Mouse (Mus musculus) kidney, postnatal 0 days (tissue): ENCODE results near the gene Tns2. TPM values are rescaled to one million over a fixed set of nuclear protein-coding genes. Genes with fewer than 3 reads are reported as not detected.
A peak's percentile ranks its signal among the peaks of the same experiment; 100 is the strongest.

Source experiments
- ATAC-seq: fragments of 200-750 bp; cut with Nextera tagmentation; replicated peaks from 2 replicates; pipeline ENCODE4 v1.8.0; 2017; ENCODE audit warnings: low read depth, moderate number of reproducible peaks, moderate TSS enrichment, moderate library complexity; ENCODE audit not compliant: low FRiP score
- DNase-seq: peaks from one replicate; pipeline ENCODE4 v3.0.0-alpha.2; 2016; ENCODE audit warnings: low spot score
- H3K27ac ChIP-seq: fragments of 300-500 bp; sonication (generic); 2 replicates; pipeline ENCODE4 v1.5.1; 2014; ENCODE audit warnings: mild to moderate bottlenecking
- H3K27me3 ChIP-seq: fragments of 300-500 bp; sonication (generic); 2 replicates; pipeline ENCODE4 v1.6.1; 2014; ENCODE audit warnings: low read length, mixed read lengths; ENCODE audit not compliant: insufficient read depth
- H3K36me3 ChIP-seq: fragments of 300-500 bp; sonication (generic); 2 replicates; pipeline ENCODE4 v1.6.1; 2014; ENCODE audit warnings: low read length, mixed read lengths; ENCODE audit not compliant: insufficient read depth
- H3K4me1 ChIP-seq: fragments of 300-500 bp; sonication (generic); replicated peaks from 2 replicates; pipeline ENCODE4 v1.6.1; 2014; ENCODE audit warnings: antibody characterized with exemption, low read length, mixed read lengths; ENCODE audit not compliant: insufficient read depth
- H3K4me2 ChIP-seq: fragments of 300-500 bp; sonication (generic); 2 replicates; pipeline ENCODE4 v1.6.1; 2014; ENCODE audit warnings: mild to moderate bottlenecking, low read length, moderate library complexity, mixed read lengths
- H3K4me3 ChIP-seq: fragments of 300-500 bp; sonication (generic); replicated peaks from 2 replicates; pipeline ENCODE4 v1.5.1; 2014; ENCODE audit warnings: low read depth, low read length
- H3K9ac ChIP-seq: fragments of 300-500 bp; sonication (generic); 2 replicates; pipeline ENCODE4 v1.6.1; 2014; ENCODE audit warnings: low read depth, low read length
- H3K9me3 ChIP-seq: fragments of 300-500 bp; sonication (generic); replicated peaks from 2 replicates; pipeline ENCODE4 v1.6.1; 2016; ENCODE audit warnings: low read length, inconsistent platforms, mixed read lengths
- CTCF ChIP-seq: IDR thresholded peaks from 2 replicates; pipeline ENCODE4 v1.5.1; 2016; ENCODE audit warnings: antibody characterized with exemption, low read depth, mild to moderate bottlenecking, moderate library complexity
- WGBS: fragments of 180-500 bp; shearing (Covaris S2); extraction: QIAGEN DNeasy Blood & Tissue Kit; methylation state at CpG from one replicate; pipeline ENCODE4 v1.1.7; 2014; 5-methylcytosine and 5-hydroxymethylcytosine counted together
- polyA plus RNA-seq: library from polyadenylated mRNA; unstranded; fragments of >200 nt; fragmentation: Nextera tagmentation; extraction: Ambion mirVana; gene quantifications from 2 replicates; pipeline ENCODE4 v1.2.1, GENCODE M21; 2015

The Tns2 gene
- polyA plus RNA-seq, 1 experiment from 2014 or later, result 35.8 TPM

DNA sequence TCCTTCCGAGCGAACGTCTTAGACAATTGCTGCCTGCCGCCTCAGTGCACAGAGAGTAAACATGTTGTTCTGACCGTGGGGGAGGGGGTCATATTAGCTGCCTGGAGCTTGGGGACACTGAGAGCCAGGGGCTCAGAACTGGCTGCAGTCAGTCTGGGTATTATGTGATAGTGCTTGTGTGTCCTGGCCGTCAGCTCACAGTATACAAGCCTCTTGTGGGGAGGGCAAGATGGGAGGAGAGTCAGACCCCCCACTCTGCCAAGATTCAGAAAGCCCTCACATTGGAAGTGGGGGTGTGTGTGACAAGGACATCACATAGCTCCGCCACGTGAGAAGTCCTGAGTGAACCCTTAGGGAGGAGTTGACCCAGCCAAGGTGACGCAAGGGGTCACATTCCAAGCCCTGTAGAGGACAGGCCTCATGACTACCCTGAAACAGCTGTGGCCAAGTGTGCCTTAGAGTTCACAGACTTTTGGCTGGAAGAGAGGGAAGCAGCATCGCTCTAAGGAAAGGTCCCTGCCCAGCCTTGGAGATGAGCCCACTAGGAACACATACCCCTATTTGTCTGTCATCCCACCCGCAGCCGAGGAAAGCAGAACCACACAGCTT, 3.8 kb downstream of the Tns2 start:
- Histone ChIP-seq H3K9ac (peak overlapping the region; percentile 82), H3K27ac (peak overlapping the region; percentile 99), H3K27me3 (no peaks in the 10 kb centered on the region), H3K36me3 (peaks cover 14% of the 10 kb centered on the region; the same call in 1 of the 2 replicates), H3K9me3 (no peaks in the 10 kb centered on the region), H3K4me3 (peak overlapping the region; percentile 40), H3K4me2 (peak overlapping the region; percentile 85), H3K4me1 (peaks cover 70% of the 10 kb centered on the region)
- no peak for TF ChIP-seq CTCF
- DNase-seq (peak; percentile 86), ATAC-seq (peak; percentile 30)
- WGBS, result 14% methylated on average over 12 of the region's 12 CpGs

- H3K27me3 ChIP-seq, result no peaks in the 10 kb centered on the region
- H3K27ac ChIP-seq, result 0 out of 2 replicates have a peak overlapping the region, but pooled peaks have one; percentile 99
- 32% methylated on average over 5 of the region's 5 CpGs for WGBS
- H3K9ac ChIP-seq, result no peak overlapping the region
- ATAC-seq (no peak), DNase-seq (peak; percentile 44)
- H3K4me3 ChIP-seq, result 0 out of 2 replicates have a peak overlapping the region, but pooled peaks have one; percentile 7
- no peaks in the 10 kb centered on the region for H3K9me3 ChIP-seq
- TF ChIP-seq CTCF, result no peak
- H3K4me1 ChIP-seq, result peaks cover 65% of the 10 kb centered on the region
- peaks cover 23% of the 10 kb centered on the region; the same call in 1 of the 2 replicates for H3K36me3 ChIP-seq
- peak overlapping the region; percentile 85 for H3K4me2 ChIP-seq
These were observed 5.1 kb downstream of the Tns2 start for GRCm38 (mm10) chr15:102105360-102105759.

DNA sequence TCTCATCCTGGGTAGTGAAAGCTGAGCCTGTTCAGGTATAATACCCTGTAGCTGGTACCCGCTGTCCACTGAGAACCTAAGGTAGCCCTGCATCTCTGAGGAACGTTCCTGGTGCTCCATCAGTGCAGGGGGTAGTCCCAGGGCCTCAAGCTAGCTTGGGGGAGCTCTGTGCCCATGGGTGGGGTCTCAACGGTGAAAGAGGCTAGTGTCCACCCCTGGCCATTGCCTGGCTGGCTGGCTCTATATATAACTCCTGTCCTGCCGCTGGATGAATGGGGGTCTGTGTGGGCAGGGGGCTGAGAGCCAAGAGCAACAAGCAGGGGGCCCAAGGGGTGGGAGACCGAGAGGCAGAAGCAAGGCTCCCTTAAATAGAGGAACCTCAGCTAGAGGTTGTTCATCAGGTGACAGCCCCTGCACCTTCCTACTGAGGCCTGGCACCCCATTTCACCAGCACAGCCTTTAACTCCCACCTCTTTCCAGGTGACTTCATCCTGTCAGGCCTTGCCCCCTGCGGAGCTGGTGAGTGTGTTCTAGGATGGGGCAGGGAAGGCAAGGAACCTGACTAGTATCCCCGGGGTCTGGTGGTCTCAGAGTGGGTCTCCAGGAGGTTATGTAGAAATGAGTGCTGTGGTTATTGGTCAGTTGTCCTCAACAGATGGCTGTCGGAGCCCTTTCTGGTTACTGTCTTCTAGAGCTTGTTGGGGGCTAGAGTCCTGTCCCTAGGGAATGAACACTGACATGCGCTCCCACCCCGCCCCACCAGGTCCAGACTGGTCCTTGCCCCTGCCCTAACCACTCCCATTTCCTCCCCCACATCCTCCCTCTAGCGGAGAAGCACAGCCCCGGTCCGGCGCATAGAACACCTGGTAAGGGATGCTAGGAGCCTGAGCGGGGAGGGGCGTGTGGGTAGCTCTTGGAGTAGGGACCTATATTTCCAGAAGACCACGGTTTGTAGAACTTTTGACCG, 5.8 kb downstream of the Tns2 start:
- DNase-seq (peak; percentile 63), ATAC-seq (no peak)
- Histone ChIP-seq H3K4me1 (peaks cover 60% of the 10 kb centered on the region), H3K36me3 (peaks cover 30% of the 10 kb centered on the region), H3K9me3 (no peaks in the 10 kb centered on the region), H3K27ac (no peak overlapping the region), H3K27me3 (no peaks in the 10 kb centered on the region), H3K9ac (no peak overlapping the region), H3K4me2 (peak overlapping the region; percentile 85), H3K4me3 (0 out of 2 replicates have a peak overlapping the region, but pooled peaks have one; percentile 7)
- peak; percentile 62 for TF ChIP-seq CTCF
- 31% methylated on average over 18 of the region's 18 CpGs for WGBS

DNA sequence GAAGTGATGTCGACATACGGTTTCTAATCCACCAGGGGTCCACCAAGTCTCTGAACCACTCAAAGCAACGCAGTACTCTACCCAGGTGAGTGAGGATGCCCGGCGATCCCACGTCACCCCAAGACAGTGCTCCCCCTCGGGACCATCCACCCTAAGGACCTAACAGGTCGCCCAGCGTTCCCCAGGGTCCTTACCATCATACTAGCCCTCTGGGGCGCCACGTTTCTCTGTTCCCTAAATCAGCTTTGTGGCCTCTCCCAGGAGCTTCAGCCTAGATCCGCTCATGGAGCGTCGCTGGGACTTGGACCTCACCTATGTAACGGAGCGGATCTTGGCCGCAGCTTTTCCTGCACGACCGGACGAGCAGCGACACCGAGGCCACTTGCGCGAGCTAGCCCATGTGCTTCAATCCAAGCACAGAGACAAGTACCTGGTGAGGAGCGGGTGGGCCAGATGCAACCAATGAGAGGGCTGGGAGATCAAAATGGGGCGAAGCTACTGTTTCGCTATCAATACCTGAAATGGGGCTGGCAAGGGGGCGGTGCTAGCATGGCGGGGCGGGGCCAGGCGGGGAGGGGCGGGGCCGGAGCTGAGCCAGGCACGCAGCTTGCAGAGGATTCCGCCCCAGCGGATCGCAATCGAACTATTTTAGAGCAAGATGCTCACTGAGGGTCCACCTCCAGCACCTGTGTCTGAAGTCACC, 6.7 kb downstream of the Tns2 start:
- Histone ChIP-seq H3K36me3 (peaks cover 38% of the 10 kb centered on the region), H3K27me3 (no peaks in the 10 kb centered on the region), H3K9ac (no peak overlapping the region), H3K9me3 (no peaks in the 10 kb centered on the region), H3K4me1 (peaks cover 51% of the 10 kb centered on the region), H3K4me2 (peak overlapping the region; percentile 46), H3K4me3 (no peak overlapping the region; the same call in 1 of the 2 replicates), H3K27ac (no peak overlapping the region)
- 32% methylated on average over 37 of the region's 38 CpGs for WGBS
- no peak for DNase-seq
- no peak for TF ChIP-seq CTCF
- ATAC-seq, result no peak

GRCm38 (mm10) chr15:102107689-102108573, 7.7 kb downstream of the Tns2 start:
- 43% methylated on average over 13 of the region's 13 CpGs for WGBS
- Histone ChIP-seq H3K36me3 (peaks cover 48% of the 10 kb centered on the region), H3K27me3 (no peaks in the 10 kb centered on the region), H3K9me3 (no peaks in the 10 kb centered on the region), H3K9ac (no peak overlapping the region), H3K4me1 (peaks cover 42% of the 10 kb centered on the region), H3K4me2 (0 out of 2 replicates have a peak overlapping the region, but pooled peaks have one; percentile 46), H3K27ac (peak overlapping the region; percentile 10; the same call in 1 of the 2 replicates), H3K4me3 (no peak overlapping the region)
- ATAC-seq (no peak), DNase-seq (peak; percentile 78)
- TF ChIP-seq CTCF, result peak; percentile 75
